Mouse (Mus musculus) cerebellum, postnatal 4 days (tissue): ENCODE data around the gene Map2k5.

Source experiments
- DNase-seq, 2 experiments: peaks; one replicate each; pipeline ENCODE4 v3.0.0; 2022; ENCODE audit warnings: low spot score in 2 of 2, mixed read lengths in 1 of 2

Map2k5 gene

GRCm38 (mm10) chr9:63131957-63132602 is 245.6 kb downstream of the Map2k5 start:
- DNase-seq = no peak

- no peak for DNase-seq
Observed at GRCm38 (mm10) chr9:63129641-63130041, 248.1 kb downstream of the Map2k5 start.

- no peak for DNase-seq
Observed at GRCm38 (mm10) chr9:63124512-63124911, 253.2 kb downstream of the Map2k5 start.

- DNase-seq = peak; percentile 90 to 93
Observed at GRCm38 (mm10) chr9:63123451-63124438, 254.0 kb downstream of the Map2k5 start.

- no peak for DNase-seq
Observed at GRCm38 (mm10) chr9:63122161-63122833, 255.4 kb downstream of the Map2k5 start.

GRCm38 (mm10) chr9:63118385-63118784 is 259.3 kb downstream of the Map2k5 start:
- DNase-seq = no peak
